ENCODE assay signal across 8 mouse cellular contexts in the genomic region with DNA sequence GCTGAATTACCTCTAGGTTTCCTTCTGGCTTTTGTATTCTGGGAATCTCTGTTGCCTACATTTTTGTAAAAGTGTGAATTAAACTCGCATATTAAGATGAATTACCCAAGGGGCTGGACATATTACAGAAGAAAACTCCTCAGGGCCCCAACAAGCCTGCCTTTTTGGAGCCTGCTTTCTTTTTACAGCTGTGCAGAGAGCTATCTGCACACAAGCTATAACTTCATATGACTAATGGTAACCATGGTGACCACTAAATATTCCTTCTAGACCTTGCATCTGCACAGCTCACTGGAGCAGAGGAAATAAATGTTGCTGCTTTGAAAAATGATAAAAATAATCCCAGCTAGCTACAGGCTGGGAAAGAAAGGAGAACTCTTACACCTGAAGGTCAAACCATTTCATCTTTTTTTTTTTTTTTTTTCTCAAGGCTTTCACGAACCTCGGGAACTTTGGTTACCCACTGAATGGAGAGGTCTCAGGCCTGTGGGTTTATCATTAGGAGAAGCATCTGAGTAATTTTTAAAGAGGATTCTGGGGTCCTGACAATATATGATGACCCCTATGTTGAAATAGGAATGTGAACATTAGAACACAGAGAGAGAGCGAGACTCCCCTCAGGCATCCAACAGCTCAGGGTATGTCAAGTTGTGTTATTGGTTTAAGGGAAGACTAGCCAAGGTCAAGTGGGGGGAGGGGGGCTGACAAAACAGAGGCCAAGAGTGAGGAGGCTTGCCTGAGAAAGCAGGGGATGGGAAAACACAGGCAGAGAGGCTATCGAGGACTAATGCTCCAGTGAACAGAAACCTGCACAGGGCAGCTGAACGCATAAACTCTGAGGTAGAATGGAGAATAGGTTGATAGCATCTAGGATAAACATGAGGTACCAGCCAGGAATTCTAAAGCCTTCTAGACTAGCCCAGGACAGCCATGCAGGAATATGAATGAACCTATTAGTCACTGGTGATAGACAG.
A peak's percentile ranks its signal among the peaks of the same experiment; 100 is the strongest.
DNase-seq lines count a peak whose midpoint lies in the region; ATAC-seq lines count a peak whose summit lies in the region.

No protein-coding gene starts in this region.

- H3K4me3 ChIP-seq in forebrain, embryonic 15.5 days = no peak overlapping the region
- H3K4me3 ChIP-seq in forebrain, embryonic 10.5 days = no peak overlapping the region

- H3K4me2 ChIP-seq in forebrain, embryonic 15.5 days (replicated peaks) = no peak overlapping the region

- no peaks in the 10 kb centered on the region for H3K36me3 ChIP-seq in forebrain, embryonic 15.5 days
- H3K36me3 ChIP-seq in forebrain, embryonic 10.5 days (replicated peaks) = no peaks in the 10 kb centered on the region

- ATAC-seq in forebrain, embryonic 15.5 days (replicated peaks) = peak; percentile 46; the same call in 1 of the 2 replicates

- no peaks in the 10 kb centered on the region for H3K27me3 ChIP-seq in forebrain, embryonic 15.5 days
- no peaks in the 10 kb centered on the region for H3K27me3 ChIP-seq in forebrain, embryonic 10.5 days (ENCODE audit: poor library complexity, severe bottlenecking)

- H3K9ac ChIP-seq in forebrain, embryonic 15.5 days (replicated peaks) = no peak overlapping the region

- H3K27ac ChIP-seq in forebrain, embryonic 15.5 days (replicated peaks) = peak overlapping the region; percentile 27
- H3K27ac ChIP-seq in forebrain, embryonic 10.5 days = no peak overlapping the region

- no peaks in the 10 kb centered on the region for H3K9me3 ChIP-seq in forebrain, embryonic 15.5 days
- no peaks in the 10 kb centered on the region for H3K9me3 ChIP-seq in forebrain, embryonic 10.5 days

- H3K4me1 ChIP-seq in forebrain, embryonic 15.5 days = peaks cover 10% of the 10 kb centered on the region
- H3K4me1 ChIP-seq in forebrain, embryonic 10.5 days = peaks cover 8% of the 10 kb centered on the region; the same call in 1 of the 2 replicates

- DNase-seq in forebrain, embryonic 10.5 days (ENCODE audit: extremely low spot score, low spot score) = no peak
- peak; percentile 47 for DNase-seq in testis, postnatal 10 days (ENCODE audit: low spot score)
- DNase-seq in testis, postnatal 14 days (ENCODE audit: low spot score) = no peak
- peak; percentile 58 for DNase-seq in kidney, postnatal 10 days
- DNase-seq in urinary bladder, postnatal 10 days (ENCODE audit: low spot score) = no peak
- DNase-seq in urinary bladder, postnatal 25 days (ENCODE audit: low spot score) = no peak
- no peak for DNase-seq in ovary, postnatal 14 days (ENCODE audit: low spot score)

- 79% methylated on average over 6 of the region's 6 CpGs for WGBS in forebrain, embryonic 15.5 days
- WGBS in forebrain, embryonic 10.5 days = 79% methylated on average over 6 of the region's 6 CpGs

Comparison
In these comparisons a context has a peak if more than half of its experiments do, and no peak if none do; other contexts are left out.
1. DNase-seq: peak in testis, postnatal 10 days (single experiment) and kidney, postnatal 10 days (single experiment); none in forebrain, embryonic 10.5 days (single experiment), testis, postnatal 14 days (single experiment), urinary bladder, postnatal 10 days (single experiment), urinary bladder, postnatal 25 days (single experiment) and ovary, postnatal 14 days (single experiment).